Comparison of ENCODE assay signal across 11 mouse cellular contexts in genomic region chr3:88216116-88216515, GRCm38 (mm10). TPM values are rescaled to one million over a fixed set of nuclear protein-coding genes. Genes with fewer than 3 reads are reported as not detected.
A peak's percentile ranks its signal among the peaks of the same experiment; 100 is the strongest.
DNase-seq lines count a peak whose midpoint lies in the region; ATAC-seq lines count a peak whose summit lies in the region.
"Had no signal": no experiment of that assay in that cellular context is flagged by ENCODE, and none has a peak within 500 bp of the region (broad histone marks: within the 10 kb centered on the region; RNA-seq: fewer than 3 reads in every experiment).

No protein-coding gene starts in this region.

- WGBS in kidney, embryonic 15.5 days: 5% methylated on average over 6 of the region's 6 CpGs
- 3% methylated on average over 6 of the region's 6 CpGs for WGBS in kidney, embryonic 14.5 days
- 1% methylated on average over 6 of the region's 6 CpGs for WGBS in embryonic facial prominence, embryonic 11.5 days
- WGBS in hindbrain, embryonic 13.5 days: 3% methylated on average over 6 of the region's 6 CpGs
- WGBS in midbrain, embryonic 16.5 days: 7% methylated on average over 6 of the region's 6 CpGs

- no peak overlapping the region for H3K27ac ChIP-seq in kidney, embryonic 15.5 days
- no peak overlapping the region for H3K27ac ChIP-seq in kidney, embryonic 14.5 days (ENCODE audit: low read depth, low read length)
- no peak overlapping the region for H3K27ac ChIP-seq in embryonic facial prominence, embryonic 11.5 days (replicated peaks; ENCODE audit: low read depth, low read length)
- H3K27ac ChIP-seq in hindbrain, embryonic 13.5 days: peak overlapping the region; percentile 99
- H3K27ac ChIP-seq in midbrain, embryonic 16.5 days (ENCODE audit: low read length): peak overlapping the region; percentile 80

- no peak for DNase-seq in embryonic facial prominence, embryonic 11.5 days (ENCODE audit: low spot score)
- DNase-seq in thymus, postnatal 10 days (ENCODE audit: low spot score in 2 of 2): no peak
- no peak for DNase-seq in gastrocnemius, postnatal 36 days
- DNase-seq in layer of hippocampus, postnatal 36 days: no peak
- DNase-seq: kidney, postnatal 36 days had no signal

- intact Hi-C loops in gastrocnemius, postnatal 36 days (cut with DNase I): no loop called here

- no peaks in the 10 kb centered on the region for H3K36me3 ChIP-seq in kidney, embryonic 15.5 days
- no peaks in the 10 kb centered on the region for H3K36me3 ChIP-seq in kidney, embryonic 14.5 days (ENCODE audit: control insufficient read depth, insufficient read depth, low read length)
- no peaks in the 10 kb centered on the region for H3K36me3 ChIP-seq in embryonic facial prominence, embryonic 11.5 days (replicated peaks; ENCODE audit: control insufficient read depth, insufficient read depth, low read depth, low read length)
- H3K36me3 ChIP-seq in hindbrain, embryonic 13.5 days: peaks cover 25% of the 10 kb centered on the region
- H3K36me3 ChIP-seq in midbrain, embryonic 16.5 days (ENCODE audit: control insufficient read depth, insufficient read depth, low read length): no peaks in the 10 kb centered on the region

- peaks cover 19% of the 10 kb centered on the region for H3K4me1 ChIP-seq in kidney, embryonic 15.5 days
- H3K4me1 ChIP-seq in kidney, embryonic 14.5 days (ENCODE audit: control insufficient read depth, insufficient read depth, low read length): no peaks in the 10 kb centered on the region
- H3K4me1 ChIP-seq in embryonic facial prominence, embryonic 11.5 days (ENCODE audit: control insufficient read depth, insufficient read depth, low read length): no peaks in the 10 kb centered on the region
- peaks cover 81% of the 10 kb centered on the region for H3K4me1 ChIP-seq in hindbrain, embryonic 13.5 days (replicated peaks)
- H3K4me1 ChIP-seq in midbrain, embryonic 16.5 days (ENCODE audit: control insufficient read depth, insufficient read depth, low read length): peaks cover 26% of the 10 kb centered on the region

- ATAC-seq in kidney, embryonic 15.5 days (replicated peaks; ENCODE audit: low FRiP score): no peak
- ATAC-seq in kidney, embryonic 14.5 days (ENCODE audit: low FRiP score, low TSS enrichment): no peak
- ATAC-seq in embryonic facial prominence, embryonic 11.5 days (replicated peaks; ENCODE audit: insufficient number of reproducible peaks, low FRiP score, low TSS enrichment, low read depth): no peak
- ATAC-seq in hindbrain, embryonic 13.5 days (ENCODE audit: low FRiP score): no peak
- ATAC-seq in midbrain, embryonic 16.5 days: no peak

- H3K27me3 ChIP-seq in kidney, embryonic 15.5 days: peaks cover 97% of the 10 kb centered on the region
- peaks cover 94% of the 10 kb centered on the region for H3K27me3 ChIP-seq in kidney, embryonic 14.5 days (ENCODE audit: control insufficient read depth, insufficient read depth, low read length)
- peaks cover 84% of the 10 kb centered on the region for H3K27me3 ChIP-seq in embryonic facial prominence, embryonic 11.5 days (ENCODE audit: control insufficient read depth, insufficient read depth, low read length)
- H3K27me3 ChIP-seq in hindbrain, embryonic 13.5 days: peaks cover 60% of the 10 kb centered on the region
- H3K27me3 ChIP-seq in midbrain, embryonic 16.5 days (ENCODE audit: control insufficient read depth, insufficient read depth, low read depth, low read length): peaks cover 13% of the 10 kb centered on the region

- H3K4me2 ChIP-seq in kidney, embryonic 15.5 days: no peak overlapping the region
- no peak overlapping the region for H3K4me2 ChIP-seq in kidney, embryonic 14.5 days (replicated peaks; ENCODE audit: low read depth, low read length)
- peak overlapping the region; percentile 15; the same call in 1 of the 2 replicates for H3K4me2 ChIP-seq in embryonic facial prominence, embryonic 11.5 days (ENCODE audit: low read depth, low read length)
- peak overlapping the region; percentile 86 for H3K4me2 ChIP-seq in hindbrain, embryonic 13.5 days
- H3K4me2 ChIP-seq in midbrain, embryonic 16.5 days (ENCODE audit: low read length): peak overlapping the region; percentile 70

- H3K4me3 ChIP-seq in kidney, embryonic 15.5 days (replicated peaks): 0 out of 2 replicates have a peak overlapping the region, but pooled peaks have one; percentile 29
- H3K4me3 ChIP-seq in kidney, embryonic 14.5 days (ENCODE audit: low read length): no peak overlapping the region
- H3K4me3 ChIP-seq in embryonic facial prominence, embryonic 11.5 days (ENCODE audit: low read depth, low read length): peak overlapping the region; percentile 25
- peak overlapping the region; percentile 75 for H3K4me3 ChIP-seq in hindbrain, embryonic 13.5 days
- H3K4me3 ChIP-seq in midbrain, embryonic 16.5 days (ENCODE audit: low read depth, low read length): peak overlapping the region; percentile 49

- H3K9ac ChIP-seq in kidney, embryonic 15.5 days: no peak overlapping the region
- no peak overlapping the region for H3K9ac ChIP-seq in kidney, embryonic 14.5 days (ENCODE audit: low read depth, low read length)
- H3K9ac ChIP-seq in embryonic facial prominence, embryonic 11.5 days (replicated peaks; ENCODE audit: low read length): no peak overlapping the region
- peak overlapping the region; percentile 99 for H3K9ac ChIP-seq in hindbrain, embryonic 13.5 days
- peak overlapping the region; percentile 83 for H3K9ac ChIP-seq in midbrain, embryonic 16.5 days (ENCODE audit: low read depth, low read length)

- H3K9me3 ChIP-seq in kidney, embryonic 15.5 days (replicated peaks): no peaks in the 10 kb centered on the region
- H3K9me3 ChIP-seq in kidney, embryonic 14.5 days (ENCODE audit: control insufficient read depth, low read length): no peaks in the 10 kb centered on the region
- no peaks in the 10 kb centered on the region for H3K9me3 ChIP-seq in embryonic facial prominence, embryonic 11.5 days (replicated peaks; ENCODE audit: control insufficient read depth, low read length)
- H3K9me3 ChIP-seq in hindbrain, embryonic 13.5 days: no peaks in the 10 kb centered on the region
- no peaks in the 10 kb centered on the region for H3K9me3 ChIP-seq in midbrain, embryonic 16.5 days (replicated peaks; ENCODE audit: control insufficient read depth, low read length, poor library complexity, severe bottlenecking)

RNA-seq across cellular contexts. Expression of gene Rhbg, which starts 38.4 kb away (rescaled TPM):
- polyA plus RNA-seq in kidney, embryonic 15.5 days (2015; fragmentation: Nextera tagmentation; extraction: Ambion mirVana): 6.5 and 6.6 TPM in 2 replicates
- polyA plus RNA-seq in kidney, embryonic 14.5 days (2014; fragmentation: Nextera tagmentation; extraction: Ambion mirVana): 2.2 and 3.7 TPM in 2 replicates
- 0.25 and 0.26 TPM in 2 replicates for polyA plus RNA-seq in embryonic facial prominence, embryonic 11.5 days (2014; fragmentation: Nextera tagmentation; extraction: Ambion mirVana)
- 0.22 and 0.32 TPM in 2 replicates for polyA plus RNA-seq in hindbrain, embryonic 13.5 days (2015; fragmentation: Nextera tagmentation; extraction: Ambion mirVana)
- polyA plus RNA-seq in midbrain, embryonic 16.5 days (2015; fragmentation: Nextera tagmentation; extraction: Ambion mirVana): 0.18 and 0.21 TPM in 2 replicates
- not detected for total RNA-seq in gastrocnemius, postnatal 36 days (2021)
- total RNA-seq in layer of hippocampus, postnatal 36 days (2021): not detected
- total RNA-seq: megakaryocyte-erythroid progenitor cell, adult 5-6 weeks; MEL had no signal

Comparison
In these comparisons a context has a peak if more than half of its experiments do, and no peak if none do; other contexts are left out.
1. H3K27ac ChIP-seq: peak in hindbrain, embryonic 13.5 days (single experiment) and midbrain, embryonic 16.5 days (single experiment); none in kidney, embryonic 15.5 days (single experiment), kidney, embryonic 14.5 days (single experiment) and embryonic facial prominence, embryonic 11.5 days (single experiment).
2. H3K4me2 ChIP-seq: peak in embryonic facial prominence, embryonic 11.5 days (single experiment), hindbrain, embryonic 13.5 days (single experiment) and midbrain, embryonic 16.5 days (single experiment); none in kidney, embryonic 15.5 days (single experiment) and kidney, embryonic 14.5 days (single experiment).
3. H3K9ac ChIP-seq: peak in hindbrain, embryonic 13.5 days (single experiment) and midbrain, embryonic 16.5 days (single experiment); none in kidney, embryonic 15.5 days (single experiment), kidney, embryonic 14.5 days (single experiment) and embryonic facial prominence, embryonic 11.5 days (single experiment).